Mouse (Mus musculus): ENCODE measurements around the gene Enc1. TPM values are rescaled to one million over a fixed set of nuclear protein-coding genes. Genes with fewer than 3 reads are reported as not detected.

The Enc1 gene
- polyA plus RNA-seq, 1 experiment from 2014 or later = 3.5 TPM

DNA sequence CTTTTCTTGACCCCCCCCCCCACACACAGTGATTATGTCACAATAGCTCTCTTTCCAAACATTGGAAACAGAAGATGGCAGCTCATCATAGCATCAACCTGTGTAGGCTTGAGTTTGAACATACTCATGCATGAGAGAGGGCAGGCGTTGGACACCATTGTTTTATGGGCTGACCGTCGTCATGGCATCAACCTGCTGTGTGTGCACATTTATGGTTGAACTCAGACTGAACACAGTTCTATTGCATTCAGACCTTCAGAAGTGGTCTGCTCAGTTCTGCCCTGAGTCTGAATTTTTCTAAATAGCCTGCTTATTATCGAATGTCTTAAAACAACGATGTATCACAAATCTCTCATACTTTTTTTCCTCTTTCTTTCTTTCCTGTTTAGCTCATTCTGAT lies 9.2 kb downstream of the Enc1 start:
- Histone ChIP-seq H3K9me3 (ENCODE audit: control insufficient read depth, low read length) (no peaks in the 10 kb centered on the region), H3K4me3 (ENCODE audit: low read depth, low read length) (no peak overlapping the region), H3K36me3 (ENCODE audit: control insufficient read depth, insufficient read depth, low read length) (peaks cover 19% of the 10 kb centered on the region; the same call in 1 of the 2 replicates), H3K9ac (ENCODE audit: low read length) (no peak overlapping the region), H3K27me3 (ENCODE audit: control insufficient read depth, insufficient read depth, low read length) (no peaks in the 10 kb centered on the region), H3K4me2 (replicated peaks; ENCODE audit: low read depth) (no peak overlapping the region), H3K4me1 (replicated peaks; ENCODE audit: control insufficient read depth, insufficient read depth) (0 out of 2 replicates have a peak, but pooled peaks cover 2% of the 10 kb centered on the region), H3K27ac (replicated peaks) (no peak overlapping the region)
- TF ChIP-seq EP300 (optimal IDR thresholded peaks at IDR 0.05) = no peak
- no peak for TF ChIP-seq CTCF (IDR thresholded peaks at IDR 0.05; ENCODE audit: low read depth)
- DNase-seq (ENCODE audit: low spot score) (no peak), ATAC-seq (ENCODE audit: low FRiP score, low TSS enrichment) (no peak)
- 88% methylated on average over 5 of the region's 5 CpGs for WGBS

DNA sequence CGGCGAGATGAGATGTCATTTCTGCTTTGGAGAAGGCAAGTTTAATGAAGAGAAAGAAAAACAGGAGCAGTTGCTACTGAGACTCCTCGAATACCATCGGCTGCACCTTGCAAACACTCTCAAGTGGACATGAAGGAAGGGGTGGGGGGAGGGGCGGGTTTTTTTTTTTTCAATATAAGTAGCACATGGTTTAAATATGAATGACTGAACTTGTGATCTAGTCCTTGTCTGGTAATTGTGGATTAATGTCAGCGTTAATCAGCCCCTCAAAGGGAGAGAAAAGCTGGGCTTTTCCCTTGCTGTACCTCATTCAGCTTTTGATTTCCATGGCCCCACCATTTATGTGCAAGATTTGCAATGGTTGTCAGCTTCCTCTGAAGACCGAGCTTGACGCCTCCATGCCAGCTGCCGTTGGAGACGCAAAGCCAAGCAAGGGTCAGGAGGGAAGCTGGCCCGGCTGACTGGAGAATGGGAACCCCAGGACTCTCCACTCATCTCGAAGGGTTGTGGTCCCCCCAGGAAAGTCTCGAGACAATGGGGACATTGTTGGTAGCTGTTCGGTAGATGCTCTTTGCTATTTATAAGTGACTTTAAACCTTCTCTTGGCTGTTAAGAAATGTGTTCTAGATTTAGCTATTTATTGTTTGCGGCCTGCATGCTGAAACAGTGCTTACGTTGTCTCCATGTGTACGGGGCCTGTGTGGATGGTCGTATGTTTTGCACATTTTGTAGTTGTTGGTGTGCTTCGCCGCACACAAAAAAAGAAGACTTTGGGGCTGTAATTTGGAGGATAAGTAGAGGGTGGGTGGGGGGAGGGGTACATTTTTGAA lies 9.9 kb downstream of the Enc1 start:
- H3K4me3 ChIP-seq (ENCODE audit: low read depth, low read length) = no peak overlapping the region
- TF ChIP-seq CTCF (IDR thresholded peaks at IDR 0.05; ENCODE audit: low read depth) = no peak
- no peak for TF ChIP-seq EP300 (optimal IDR thresholded peaks at IDR 0.05)
- no peak overlapping the region for H3K27ac ChIP-seq (replicated peaks)
- H3K9ac ChIP-seq (ENCODE audit: low read length) = no peak overlapping the region
- H3K36me3 ChIP-seq (ENCODE audit: control insufficient read depth, insufficient read depth, low read length) = peaks cover 15% of the 10 kb centered on the region; the same call in 1 of the 2 replicates
- H3K9me3 ChIP-seq (ENCODE audit: control insufficient read depth, low read length) = no peaks in the 10 kb centered on the region
- H3K4me2 ChIP-seq (replicated peaks; ENCODE audit: low read depth) = no peak overlapping the region
- DNase-seq (ENCODE audit: low spot score) = no peak
- H3K27me3 ChIP-seq (ENCODE audit: control insufficient read depth, insufficient read depth, low read length) = no peaks in the 10 kb centered on the region
- no peak for ATAC-seq (ENCODE audit: low FRiP score, low TSS enrichment)
- H3K4me1 ChIP-seq (replicated peaks; ENCODE audit: control insufficient read depth, insufficient read depth) = 0 out of 2 replicates have a peak, but pooled peaks cover 2% of the 10 kb centered on the region
- WGBS = 82% methylated on average over 20 of the region's 20 CpGs

DNA sequence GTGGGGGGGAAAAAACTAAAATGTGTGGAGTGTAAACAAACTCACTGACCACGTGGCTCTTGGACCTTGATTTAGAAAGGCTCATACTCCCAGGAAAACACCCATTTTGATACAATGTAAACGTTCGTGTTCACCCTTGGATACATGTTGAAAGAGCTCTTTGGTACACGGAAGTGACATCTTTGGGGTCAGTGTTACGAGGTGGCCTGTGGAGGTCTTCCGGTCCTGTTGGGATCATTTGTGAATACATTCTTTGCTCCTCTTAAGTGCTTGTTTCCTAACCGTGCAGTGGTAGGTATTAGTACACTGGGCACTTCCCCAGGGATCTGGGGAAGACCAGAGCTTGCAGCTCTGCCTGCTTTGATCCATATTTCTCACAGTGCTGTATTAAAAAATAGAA lies 10.8 kb downstream of the Enc1 start:
- 55% methylated on average over 7 of the region's 7 CpGs for WGBS
- Histone ChIP-seq H3K27ac (replicated peaks) (no peak overlapping the region), H3K36me3 (ENCODE audit: control insufficient read depth, insufficient read depth, low read length) (peaks cover 7% of the 10 kb centered on the region; the same call in 1 of the 2 replicates), H3K27me3 (ENCODE audit: control insufficient read depth, insufficient read depth, low read length) (no peaks in the 10 kb centered on the region), H3K4me2 (replicated peaks; ENCODE audit: low read depth) (no peak overlapping the region), H3K4me3 (ENCODE audit: low read depth, low read length) (no peak overlapping the region), H3K4me1 (replicated peaks; ENCODE audit: control insufficient read depth, insufficient read depth) (0 out of 2 replicates have a peak, but pooled peaks cover 2% of the 10 kb centered on the region), H3K9ac (ENCODE audit: low read length) (no peak overlapping the region), H3K9me3 (ENCODE audit: control insufficient read depth, low read length) (no peaks in the 10 kb centered on the region)
- DNase-seq (ENCODE audit: low spot score) (no peak), ATAC-seq (ENCODE audit: low FRiP score, low TSS enrichment) (no peak)
- no peak for TF ChIP-seq CTCF (IDR thresholded peaks at IDR 0.05; ENCODE audit: low read depth)

DNA sequence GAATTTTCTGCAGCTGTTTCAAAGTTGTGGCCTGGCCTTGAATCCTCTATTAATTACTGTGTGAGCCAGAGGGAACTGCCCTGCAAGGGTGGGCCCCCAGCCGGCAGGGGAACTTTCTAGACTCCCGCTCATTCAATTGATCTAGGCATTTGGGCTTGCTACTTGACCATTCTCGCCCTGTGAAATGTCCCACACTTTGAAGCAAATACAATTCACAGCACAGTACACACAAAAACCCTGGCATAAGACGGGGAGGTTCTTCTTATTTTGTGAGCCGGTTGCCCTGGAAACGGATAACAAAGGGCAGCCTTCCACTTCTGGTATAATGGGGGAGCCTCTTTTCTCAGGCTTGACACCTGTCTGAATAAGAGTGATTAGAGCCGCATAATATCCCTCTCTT lies 11.6 kb downstream of the Enc1 start:
- Histone ChIP-seq H3K27ac (replicated peaks) (no peak overlapping the region), H3K4me2 (replicated peaks; ENCODE audit: low read depth) (no peak overlapping the region), H3K9ac (ENCODE audit: low read length) (no peak overlapping the region), H3K4me1 (replicated peaks; ENCODE audit: control insufficient read depth, insufficient read depth) (0 out of 2 replicates have a peak, but pooled peaks cover 2% of the 10 kb centered on the region), H3K36me3 (ENCODE audit: control insufficient read depth, insufficient read depth, low read length) (peaks cover 5% of the 10 kb centered on the region; the same call in 1 of the 2 replicates), H3K4me3 (ENCODE audit: low read depth, low read length) (no peak overlapping the region), H3K27me3 (ENCODE audit: control insufficient read depth, insufficient read depth, low read length) (no peaks in the 10 kb centered on the region), H3K9me3 (ENCODE audit: control insufficient read depth, low read length) (no peaks in the 10 kb centered on the region)
- no peak for TF ChIP-seq EP300 (optimal IDR thresholded peaks at IDR 0.05)
- no peak for TF ChIP-seq CTCF (IDR thresholded peaks at IDR 0.05; ENCODE audit: low read depth)
- 53% methylated on average over 7 of the region's 7 CpGs for WGBS
- no peak for DNase-seq (ENCODE audit: low spot score)
- ATAC-seq (ENCODE audit: low FRiP score, low TSS enrichment) = no peak

GRCm38 (mm10) chr13:97253418-97253981 lies 12.6 kb downstream of the Enc1 start:
- Histone ChIP-seq H3K27ac (replicated peaks) (no peak overlapping the region), H3K4me1 (replicated peaks; ENCODE audit: control insufficient read depth, insufficient read depth) (no peaks in the 10 kb centered on the region), H3K36me3 (ENCODE audit: control insufficient read depth, insufficient read depth, low read length) (no peaks in the 10 kb centered on the region), H3K4me2 (replicated peaks; ENCODE audit: low read depth) (no peak overlapping the region), H3K9ac (ENCODE audit: low read length) (no peak overlapping the region), H3K9me3 (ENCODE audit: control insufficient read depth, low read length) (no peaks in the 10 kb centered on the region), H3K27me3 (ENCODE audit: control insufficient read depth, insufficient read depth, low read length) (no peaks in the 10 kb centered on the region), H3K4me3 (ENCODE audit: low read depth, low read length) (no peak overlapping the region)
- ATAC-seq (ENCODE audit: low FRiP score, low TSS enrichment) = peak; percentile 53
- peak; percentile 47 for DNase-seq (ENCODE audit: low spot score)
- TF ChIP-seq CTCF (IDR thresholded peaks at IDR 0.05; ENCODE audit: low read depth) (no peak), EP300 (optimal IDR thresholded peaks at IDR 0.05) (no peak)
- WGBS = 74% methylated on average over 6 of the region's 6 CpGs

DNA sequence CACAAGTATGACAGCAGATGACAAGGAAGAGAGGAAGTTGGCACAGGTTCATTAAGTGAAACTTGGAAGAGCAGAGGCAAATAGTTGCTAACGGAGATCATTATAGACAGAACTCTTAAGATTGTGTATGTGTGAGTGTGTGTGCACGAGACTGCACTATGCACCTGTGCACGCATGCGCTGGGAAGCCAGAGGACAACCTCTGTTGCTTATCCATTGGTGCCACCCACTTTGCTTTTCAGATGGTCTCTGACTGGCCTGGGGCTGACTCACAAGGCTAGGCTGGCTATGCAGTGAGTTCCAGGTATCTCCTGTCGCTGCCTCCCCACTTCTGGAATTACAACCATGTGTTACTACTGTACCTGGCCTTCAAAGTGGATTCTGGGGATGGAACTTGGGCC lies 13.1 kb downstream of the Enc1 start:
- ATAC-seq (ENCODE audit: low FRiP score, low TSS enrichment) (peak; percentile 48; the same call in 1 of the 2 replicates), DNase-seq (ENCODE audit: low spot score) (peak; percentile 25)
- H3K27me3 ChIP-seq (ENCODE audit: control insufficient read depth, insufficient read depth, low read length) = no peaks in the 10 kb centered on the region
- no peak overlapping the region for H3K4me3 ChIP-seq (ENCODE audit: low read depth, low read length)
- H3K36me3 ChIP-seq (ENCODE audit: control insufficient read depth, insufficient read depth, low read length) = no peaks in the 10 kb centered on the region
- 85% methylated on average over 5 of the region's 5 CpGs for WGBS
- H3K9ac ChIP-seq (ENCODE audit: low read length) = no peak overlapping the region
- no peak overlapping the region for H3K27ac ChIP-seq (replicated peaks)
- no peaks in the 10 kb centered on the region for H3K4me1 ChIP-seq (replicated peaks; ENCODE audit: control insufficient read depth, insufficient read depth)
- no peak overlapping the region for H3K4me2 ChIP-seq (replicated peaks; ENCODE audit: low read depth)
- H3K9me3 ChIP-seq (ENCODE audit: control insufficient read depth, low read length) = no peaks in the 10 kb centered on the region
- TF ChIP-seq CTCF (IDR thresholded peaks at IDR 0.05; ENCODE audit: low read depth) = no peak

Data from stomach, postnatal 0 days (tissue).